Mouse (Mus musculus) monocyte, adult 5-6 weeks (primary cell): ENCODE data around the gene Zfp46. TPM values are rescaled to one million over a fixed set of nuclear protein-coding genes. Genes with fewer than 3 reads are reported as not detected.

ENCODE experiments used
- ATAC-seq: fragments of 153-309, 156-312 bp; replicated peaks from 2 replicates; pipeline ENCODE4 v1.8.0; 2017; ENCODE audit warnings: mild to moderate bottlenecking; ENCODE audit not compliant: low TSS enrichment, insufficient number of reproducible peaks, severe bottlenecking, poor library complexity, low FRiP score
- total RNA-seq: library from RNA; stranded (forward); fragments of 200-1000, 200-491, 200-594 nt; gene quantifications from 3 replicates; pipeline ENCODE4 v1.2.3, GENCODE M21; 2017

Zfp46 gene
- total RNA-seq: 5.8 to 10.2 TPM (median 5.9 TPM) in 3 replicates

- ATAC-seq: no peak
These were observed at the start of gene Zfp46 for GRCm38 (mm10) chr4:136284455-136284854. TSS of gene Zfp46 (plus strand) at chr4:136284683.

- no peak for ATAC-seq
These were observed 45.8 kb upstream of the Zfp46 start for GRCm38 (mm10) chr4:136238669-136239068.

- ATAC-seq: no peak
These were observed 45.4 kb upstream of the Zfp46 start for GRCm38 (mm10) chr4:136239111-136239510.

GRCm38 (mm10) chr4:136239622-136240021 lies 44.9 kb upstream of the Zfp46 start:
- ATAC-seq: peak; percentile 82

GRCm38 (mm10) chr4:136240123-136240522 lies 44.4 kb upstream of the Zfp46 start:
- ATAC-seq: peak; percentile 20; the same call in 1 of the 2 replicates

GRCm38 (mm10) chr4:136240955-136241354 lies 43.5 kb upstream of the Zfp46 start:
- ATAC-seq: no peak

- ATAC-seq: no peak
These were observed 42.3 kb upstream of the Zfp46 start for GRCm38 (mm10) chr4:136242065-136242703.

- no peak for ATAC-seq
These were observed 41.8 kb upstream of the Zfp46 start for GRCm38 (mm10) chr4:136242728-136243127.

GRCm38 (mm10) chr4:136244208-136244607 lies 40.3 kb upstream of the Zfp46 start:
- ATAC-seq: no peak

- ATAC-seq: no peak
These were observed 38.8 kb upstream of the Zfp46 start for GRCm38 (mm10) chr4:136245681-136246080.

- ATAC-seq: no peak
These were observed 37.9 kb upstream of the Zfp46 start for GRCm38 (mm10) chr4:136246568-136246969.

GRCm38 (mm10) chr4:136247386-136247728 lies 37.1 kb upstream of the Zfp46 start:
- ATAC-seq: no peak

- no peak for ATAC-seq
These were observed 36.6 kb upstream of the Zfp46 start, which contains the start of gene Tcea3 for GRCm38 (mm10) chr4:136247729-136248463. TSS of gene Tcea3 (plus strand) at chr4:136247729.

GRCm38 (mm10) chr4:136248464-136249331 lies 35.8 kb upstream of the Zfp46 start:
- no peak for ATAC-seq

- no peak for ATAC-seq
These were observed 35.2 kb upstream of the Zfp46 start for GRCm38 (mm10) chr4:136249332-136249647.

GRCm38 (mm10) chr4:136249780-136250179 lies 34.7 kb upstream of the Zfp46 start:
- ATAC-seq: no peak

- no peak for ATAC-seq
These were observed 28.6 kb upstream of the Zfp46 start for GRCm38 (mm10) chr4:136255919-136256318.

- no peak for ATAC-seq
These were observed 27.8 kb upstream of the Zfp46 start for GRCm38 (mm10) chr4:136256696-136257095.

GRCm38 (mm10) chr4:136259916-136260315 lies 24.6 kb upstream of the Zfp46 start:
- no peak for ATAC-seq
